Mouse (Mus musculus) brain, embryonic 14.5 days (tissue): Measurements from ENCODE around the gene Diexf.

Source experiments
- CTCF ChIP-seq: fragments of 200-500 bp; IDR thresholded peaks from 2 replicates; pipeline ENCODE4 v1.5.1; 2012; ENCODE audit warnings: inconsistent platforms, mild to moderate bottlenecking, moderate library complexity, borderline replicate concordance; ENCODE audit not compliant: insufficient read depth, insufficient read length; ENCODE audit errors: extremely low read depth
- POLR2A ChIP-seq: fragments of 200-500 bp; IDR thresholded peaks from 2 replicates; pipeline ENCODE4 v1.6.1; 2012; ENCODE audit warnings: mild to moderate bottlenecking, inconsistent platforms, borderline replicate concordance; ENCODE audit not compliant: poor library complexity, insufficient read depth, insufficient read length, severe bottlenecking; ENCODE audit errors: extremely low read depth

GRCm38 (mm10) chr1:193146416-193146815 is 16.3 kb upstream of the Diexf start:
- TF ChIP-seq CTCF (no peak), POLR2A (no peak)
